Mouse (Mus musculus) neural tube, embryonic 14.5 days (tissue): ENCODE data around the gene Spag7. TPM values are rescaled to one million over a fixed set of nuclear protein-coding genes. Genes with fewer than 3 reads are reported as not detected.

ENCODE experiments used
- ATAC-seq: fragments of 200-750 bp; cut with Nextera tagmentation; 2 replicates; pipeline ENCODE4 v1.8.0; 2017; ENCODE audit warnings: low read depth, mild to moderate bottlenecking, moderate TSS enrichment, moderate library complexity
- H3K27ac ChIP-seq: fragments of 300-500 bp; sonication (generic); 2 replicates; pipeline ENCODE4 v1.5.1; 2014; ENCODE audit warnings: low read depth, mild to moderate bottlenecking, control low read depth, low read length, moderate library complexity, mixed read lengths
- H3K27me3 ChIP-seq: fragments of 300-500 bp; sonication (generic); 2 replicates; pipeline ENCODE4 v1.6.1; 2014; ENCODE audit warnings: low read length; ENCODE audit not compliant: control insufficient read depth, insufficient read depth
- H3K36me3 ChIP-seq: fragments of 300-500 bp; sonication (generic); 2 replicates; pipeline ENCODE4 v1.6.1; 2014; ENCODE audit warnings: low read length, mixed read lengths; ENCODE audit not compliant: control insufficient read depth, insufficient read depth
- H3K4me1 ChIP-seq: fragments of 300-500 bp; sonication (generic); 2 replicates; pipeline ENCODE4 v1.6.1; 2014; ENCODE audit warnings: low read length; ENCODE audit not compliant: control insufficient read depth, insufficient read depth
- H3K4me2 ChIP-seq: fragments of 300-500 bp; sonication (generic); 2 replicates; pipeline ENCODE4 v1.6.1; 2014; ENCODE audit warnings: mild to moderate bottlenecking, low read depth, low read length, control low read depth
- H3K4me3 ChIP-seq: fragments of 300-500 bp; sonication (generic); 2 replicates; pipeline ENCODE4 v1.5.1; 2014; ENCODE audit warnings: low read depth, low read length, control low read depth, mixed read lengths
- H3K9ac ChIP-seq: fragments of 300-500 bp; sonication (generic); replicated peaks from 2 replicates; pipeline ENCODE4 v1.6.1; 2014; ENCODE audit warnings: low read depth, mild to moderate bottlenecking, control low read depth, low read length, mixed read lengths
- H3K9me3 ChIP-seq: fragments of 300-500 bp; sonication (generic); 2 replicates; pipeline ENCODE4 v1.6.1; 2016; ENCODE audit warnings: low read length; ENCODE audit not compliant: control insufficient read depth
- WGBS: fragments of 180-500 bp; shearing (Covaris S2); extraction: QIAGEN DNeasy Blood & Tissue Kit; methylation state at CpG from one replicate; pipeline ENCODE4 v1.1.7; 2014; 5-methylcytosine and 5-hydroxymethylcytosine counted together
- polyA plus RNA-seq: library from polyadenylated mRNA; unstranded; fragments of >200 nt; fragmentation: Nextera tagmentation; extraction: Ambion mirVana; gene quantifications from 2 replicates; pipeline ENCODE4 v1.2.1, GENCODE M21; 2014

Gene Spag7
- polyA plus RNA-seq, 1 experiment from 2014 or later, result 151 TPM

DNA sequence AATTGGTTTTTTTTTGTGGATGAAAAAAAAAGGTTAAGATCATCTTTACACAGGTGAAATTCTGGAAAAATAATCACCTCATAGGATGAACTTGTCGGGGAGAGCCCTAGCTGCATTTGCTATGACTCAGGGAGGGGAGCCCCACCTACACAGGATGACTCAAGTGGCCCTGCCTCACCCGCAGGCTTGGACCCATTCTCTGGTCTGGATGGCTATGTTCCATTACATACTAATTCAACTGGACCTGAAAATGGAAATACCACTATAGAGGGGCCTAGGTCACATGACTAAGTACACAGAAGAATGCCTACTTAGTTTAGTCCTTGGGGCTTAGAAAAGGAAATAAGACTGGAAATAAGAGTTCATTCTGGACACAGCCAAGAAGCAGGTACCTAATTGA, 17.8 kb downstream of the Spag7 start:
- Histone ChIP-seq H3K36me3 (peaks cover 30% of the 10 kb centered on the region), H3K4me3 (no peak overlapping the region), H3K27ac (no peak overlapping the region), H3K9me3 (no peaks in the 10 kb centered on the region), H3K9ac (no peak overlapping the region), H3K4me2 (no peak overlapping the region), H3K4me1 (peaks cover 28% of the 10 kb centered on the region), H3K27me3 (no peaks in the 10 kb centered on the region)
- WGBS, result 85% methylated on average over 2 of the region's 2 CpGs
- ATAC-seq, result no peak

DNA sequence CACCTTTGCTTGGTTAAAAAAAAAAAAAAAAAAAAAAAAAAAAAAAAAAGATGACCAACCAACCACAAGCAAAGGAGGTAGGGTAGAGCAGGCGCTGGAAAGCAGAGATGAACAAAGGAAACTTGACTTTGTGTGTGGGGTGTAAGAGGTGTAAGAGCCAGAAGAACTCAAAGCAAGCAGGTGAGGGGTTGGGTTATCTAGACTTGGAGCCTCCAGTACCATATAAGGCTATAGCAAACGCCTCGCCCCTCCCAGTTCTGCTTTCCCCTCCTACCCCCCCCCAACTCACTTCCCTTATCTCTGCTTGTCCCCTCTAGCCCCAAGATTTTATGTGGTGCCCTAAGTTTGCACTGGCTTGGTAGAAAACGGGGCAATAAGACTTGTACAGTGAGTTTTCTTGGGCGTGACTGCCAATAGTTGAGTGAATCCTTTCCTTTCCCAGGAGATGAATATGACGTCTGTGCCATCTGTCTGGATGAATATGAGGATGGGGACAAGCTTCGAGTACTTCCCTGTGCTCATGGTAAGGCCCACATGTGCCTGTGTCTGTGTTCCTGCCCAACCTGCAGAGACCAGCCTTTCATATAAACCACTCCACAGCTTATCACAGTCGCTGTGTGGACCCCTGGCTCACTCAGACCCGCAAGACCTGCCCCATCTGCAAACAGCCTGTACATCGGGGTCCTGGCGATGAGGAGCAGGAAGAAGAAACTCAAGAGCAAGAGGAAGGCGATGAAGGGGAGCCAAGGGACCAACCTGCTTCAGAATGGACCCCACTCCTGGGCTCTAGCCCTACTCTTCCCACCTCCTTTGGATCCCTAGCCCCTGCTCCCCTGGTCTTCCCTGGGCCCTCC, 18.7 kb downstream of the Spag7 start:
- H3K9me3 ChIP-seq, result no peaks in the 10 kb centered on the region
- peaks cover 28% of the 10 kb centered on the region for H3K4me1 ChIP-seq
- no peak overlapping the region for H3K27ac ChIP-seq
- no peaks in the 10 kb centered on the region for H3K27me3 ChIP-seq
- peaks cover 30% of the 10 kb centered on the region for H3K36me3 ChIP-seq
- H3K9ac ChIP-seq, result no peak overlapping the region
- no peak overlapping the region for H3K4me2 ChIP-seq
- ATAC-seq, result no peak
- no peak overlapping the region for H3K4me3 ChIP-seq
- 81% methylated on average over 12 of the region's 12 CpGs for WGBS

DNA sequence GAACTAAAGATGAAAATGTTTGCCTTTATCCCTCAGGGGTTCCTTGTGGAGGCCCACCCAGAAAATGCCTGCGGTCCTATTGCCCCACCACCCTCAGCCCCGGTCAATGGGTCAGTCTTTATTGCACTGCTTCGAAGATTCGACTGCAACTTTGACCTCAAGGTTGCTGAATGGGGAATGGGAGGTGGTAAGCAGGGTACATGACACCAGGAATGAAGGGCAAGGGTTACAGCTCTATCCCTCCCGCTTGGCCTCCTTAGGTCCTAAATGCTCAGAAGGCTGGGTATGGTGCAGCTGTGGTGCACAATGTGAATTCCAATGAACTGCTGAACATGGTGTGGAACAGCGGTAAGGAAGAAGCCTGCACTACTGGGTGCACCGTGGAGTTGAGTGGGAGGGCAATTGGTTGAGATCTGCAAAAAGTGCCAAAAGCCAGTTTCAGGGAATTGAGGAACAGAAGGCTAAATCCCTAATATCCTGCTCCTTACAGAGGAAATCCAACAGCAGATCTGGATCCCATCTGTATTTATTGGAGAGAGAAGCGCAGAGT, 20.0 kb downstream of the Spag7 start:
- ATAC-seq, result no peak
- no peak overlapping the region for H3K9ac ChIP-seq
- peaks cover 30% of the 10 kb centered on the region for H3K4me1 ChIP-seq
- no peak overlapping the region for H3K27ac ChIP-seq
- H3K27me3 ChIP-seq, result no peaks in the 10 kb centered on the region
- 81% methylated on average over 8 of the region's 8 CpGs for WGBS
- peaks cover 40% of the 10 kb centered on the region for H3K36me3 ChIP-seq
- peak overlapping the region; percentile 100; the same call in 1 of the 2 replicates for H3K4me2 ChIP-seq
- no peak overlapping the region for H3K4me3 ChIP-seq
- H3K9me3 ChIP-seq, result no peaks in the 10 kb centered on the region

DNA sequence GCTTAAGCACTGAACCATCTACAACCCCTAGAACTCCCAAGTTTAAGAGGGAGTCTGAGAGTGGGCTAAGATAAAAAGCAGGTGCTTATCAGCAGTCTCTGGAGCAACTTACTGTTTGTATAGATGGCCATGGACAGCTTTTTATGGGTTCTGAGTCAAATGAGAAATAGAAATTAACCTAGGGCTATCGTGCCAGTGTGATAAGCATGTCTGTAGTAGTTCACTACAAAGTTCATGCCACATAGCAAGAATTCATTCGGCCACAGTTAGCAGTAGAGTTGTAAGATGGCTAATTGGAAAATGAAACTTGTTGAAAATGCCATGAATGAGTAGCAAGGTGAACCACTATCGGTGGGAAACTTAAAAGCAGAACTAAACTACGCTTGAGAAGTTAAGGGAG, 20.7 kb downstream of the Spag7 start:
- 88% methylated on average over 4 of the region's 4 CpGs for WGBS
- H3K9ac ChIP-seq, result peak overlapping the region; percentile 70; the same call in 1 of the 2 replicates
- H3K36me3 ChIP-seq, result peaks cover 42% of the 10 kb centered on the region
- no peaks in the 10 kb centered on the region for H3K27me3 ChIP-seq
- H3K4me2 ChIP-seq, result peak overlapping the region; percentile 100
- no peak overlapping the region for H3K27ac ChIP-seq
- no peak for ATAC-seq
- peak overlapping the region; percentile 77; the same call in 1 of the 2 replicates for H3K4me3 ChIP-seq
- H3K9me3 ChIP-seq, result no peaks in the 10 kb centered on the region
- peaks cover 30% of the 10 kb centered on the region for H3K4me1 ChIP-seq

DNA sequence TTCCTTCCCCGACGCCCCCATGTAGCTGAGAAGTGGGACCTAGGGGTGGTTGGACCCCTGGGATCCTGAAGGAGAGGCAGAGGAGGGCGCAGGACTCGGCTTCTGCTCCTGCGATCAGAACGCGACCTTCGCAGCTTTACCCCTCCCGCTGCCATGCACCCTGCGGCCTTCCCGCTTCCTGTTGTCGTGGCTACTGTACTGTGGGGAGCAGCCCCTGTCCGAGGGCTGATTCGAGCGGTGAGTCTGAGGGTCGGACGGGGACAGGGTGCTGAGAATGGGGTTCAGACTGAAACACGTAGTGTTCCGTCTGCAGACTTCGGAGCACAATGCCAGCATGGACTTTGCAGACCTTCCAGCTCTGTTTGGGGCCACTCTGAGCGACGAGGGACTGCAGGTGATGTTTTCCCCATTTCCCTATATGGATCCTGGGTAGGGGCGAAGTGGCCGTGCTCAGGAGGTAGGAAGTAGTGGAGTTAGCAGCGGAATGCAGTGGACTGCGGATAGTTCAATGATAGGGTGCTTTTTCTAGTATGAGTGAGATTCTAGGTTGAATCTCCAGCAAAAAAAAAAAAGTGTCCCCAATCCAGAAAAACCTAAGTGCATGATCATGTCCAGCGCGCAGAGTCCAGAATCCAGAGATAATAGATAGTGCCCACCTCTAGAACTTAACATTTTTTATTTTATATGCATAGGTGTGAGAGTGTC, 21.3 kb downstream of the Spag7 start:
- H3K36me3 ChIP-seq, result peaks cover 42% of the 10 kb centered on the region
- ATAC-seq, result no peak
- peak overlapping the region; percentile 100 for H3K4me2 ChIP-seq
- no peaks in the 10 kb centered on the region for H3K27me3 ChIP-seq
- WGBS, result 4% methylated on average over 28 of the region's 28 CpGs
- peak overlapping the region; percentile 84 for H3K27ac ChIP-seq
- peak overlapping the region; percentile 77 for H3K4me3 ChIP-seq
- peak overlapping the region; percentile 70 for H3K9ac ChIP-seq
- H3K4me1 ChIP-seq, result peaks cover 26% of the 10 kb centered on the region
- no peaks in the 10 kb centered on the region for H3K9me3 ChIP-seq

DNA sequence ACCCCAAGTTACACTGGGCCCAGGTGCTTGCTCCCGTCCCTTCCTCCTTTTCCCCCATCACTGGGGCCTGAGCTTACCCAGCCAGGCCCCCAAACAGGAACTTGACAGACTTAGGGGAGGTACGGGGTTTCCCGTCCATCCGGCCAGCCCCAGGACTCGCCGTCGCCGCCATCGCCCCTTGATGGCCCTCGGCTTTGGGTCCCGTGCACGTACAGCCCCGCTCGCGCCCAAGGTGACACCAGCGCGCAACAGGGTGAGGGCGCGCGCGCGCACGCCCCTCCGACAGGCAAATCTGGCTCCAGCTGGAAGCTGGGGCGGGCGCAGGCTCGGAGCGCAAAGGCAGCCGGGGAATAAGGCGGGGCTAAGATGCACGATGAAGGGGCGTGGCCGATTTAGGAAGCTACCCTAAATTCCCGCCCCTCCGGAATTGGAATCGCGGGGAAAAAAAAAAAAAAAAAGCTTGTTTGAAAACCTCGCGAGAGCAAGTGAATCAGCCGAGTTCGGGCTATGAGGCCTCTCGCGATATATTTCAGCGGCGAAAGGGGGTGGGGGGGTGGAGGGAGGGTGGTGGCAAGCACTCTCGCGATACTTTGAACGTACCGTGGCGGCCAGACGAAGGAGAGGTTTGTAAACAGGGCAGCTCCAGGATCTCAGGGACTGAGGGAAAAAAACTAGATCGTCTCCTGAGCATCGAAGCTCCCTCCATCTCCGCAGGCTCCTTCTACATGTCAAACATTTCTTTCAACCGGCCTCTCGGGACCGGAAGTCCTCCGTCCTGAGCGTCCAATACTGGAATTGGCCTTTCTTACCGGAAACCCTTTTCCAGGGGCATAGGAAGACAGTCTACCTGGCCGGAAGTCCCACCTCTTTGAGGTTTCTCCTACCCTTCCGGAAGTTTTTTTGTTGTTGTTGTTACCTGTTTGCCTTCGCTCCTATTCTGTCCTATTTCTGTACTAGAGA, 22.2 kb downstream of the Spag7 start, which contains the start of the genes Rnf167 and Slc25a11:
Gene Rnf167, plus strand, starts transcription at position 545 of the 960 bp plus-strand sequence.
Gene Slc25a11, minus strand, starts transcription at position 789 of the 960 bp plus-strand sequence.
- Histone ChIP-seq H3K4me1 (peaks cover 21% of the 10 kb centered on the region), H3K4me3 (peak within 1 kb of the TSS; percentile 77), H3K4me2 (peak within 1 kb of the TSS; percentile 100), H3K9ac (peak within 1 kb of the TSS; percentile 88), H3K27me3 (no peaks in the 10 kb centered on the region), H3K36me3 (peaks cover 42% of the 10 kb centered on the region), H3K9me3 (no peaks in the 10 kb centered on the region), H3K27ac (peak within 1 kb of the TSS; percentile 84)
- peak; percentile 91 for ATAC-seq
- WGBS, result under 1% methylated on average over 63 of the region's 63 CpGs

DNA sequence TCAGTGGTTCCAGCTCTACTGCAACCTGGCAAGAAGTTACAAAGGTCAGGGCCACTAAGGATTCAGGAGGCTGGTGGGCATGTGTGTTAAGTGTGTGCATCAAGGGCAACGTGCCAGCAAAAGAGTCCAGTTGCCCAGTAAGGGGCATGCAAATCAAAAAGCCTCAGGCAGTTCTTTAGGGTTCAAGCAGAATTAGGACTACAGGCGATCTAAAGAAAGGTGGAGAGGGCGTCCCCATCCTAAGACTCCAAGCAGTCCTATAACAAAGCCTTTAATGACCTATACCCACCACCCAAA, 23.0 kb downstream of the Spag7 start:
- ATAC-seq, result peak; percentile 3; the same call in 1 of the 2 replicates

DNA sequence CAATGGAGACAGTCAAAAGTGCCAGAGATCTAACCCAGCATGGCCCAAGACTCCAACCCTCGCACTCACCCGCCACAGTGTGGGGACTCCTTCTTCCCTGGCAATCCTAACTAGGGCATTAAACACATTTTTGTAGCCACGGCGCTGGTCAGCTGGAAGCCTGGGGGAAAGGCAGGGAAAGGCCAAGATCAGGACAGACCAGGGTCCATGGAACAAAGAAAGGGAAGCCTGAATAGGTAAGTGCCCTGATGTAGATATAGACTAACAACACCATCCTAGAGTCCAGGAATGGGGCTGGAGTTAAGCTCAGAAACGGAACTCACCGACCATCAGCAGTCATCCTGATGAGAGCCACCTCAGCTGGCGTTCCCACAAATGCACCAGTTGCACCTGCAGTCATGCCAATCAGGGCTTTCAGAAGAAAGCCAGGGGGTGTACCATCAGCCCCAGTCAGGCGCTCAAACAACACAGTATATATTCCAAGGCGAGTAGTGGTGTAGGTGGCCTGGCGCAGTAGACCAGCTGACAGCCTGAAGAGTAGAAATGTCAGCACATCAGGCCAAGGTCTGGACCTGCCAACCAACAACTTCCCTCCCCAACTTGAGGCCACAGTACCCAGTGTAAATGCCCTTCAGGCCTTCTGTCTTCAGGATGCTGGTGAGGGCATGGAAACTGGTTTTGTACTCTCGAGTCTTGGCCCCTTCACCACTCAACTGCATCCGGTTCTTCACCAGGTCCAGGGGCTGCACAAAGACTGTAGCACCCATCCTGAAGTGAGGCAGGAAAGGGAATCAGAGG, 23.6 kb downstream of the Spag7 start:
- WGBS, result 96% methylated on average over 12 of the region's 12 CpGs
- peak overlapping the region; percentile 77 for H3K4me3 ChIP-seq
- peak overlapping the region; percentile 88; the same call in 1 of the 2 replicates for H3K9ac ChIP-seq
- peak overlapping the region; percentile 68 for H3K4me2 ChIP-seq
- no peaks in the 10 kb centered on the region for H3K9me3 ChIP-seq
- no peaks in the 10 kb centered on the region for H3K27me3 ChIP-seq
- H3K4me1 ChIP-seq, result peaks cover 21% of the 10 kb centered on the region
- ATAC-seq, result no peak
- peaks cover 32% of the 10 kb centered on the region for H3K36me3 ChIP-seq
- H3K27ac ChIP-seq, result no peak overlapping the region

More for the DNA sequence above, 23.0 kb downstream of the Spag7 start:
- peak overlapping the region; percentile 88 for H3K9ac ChIP-seq
- H3K27me3 ChIP-seq, result no peaks in the 10 kb centered on the region
- H3K4me2 ChIP-seq, result peak overlapping the region; percentile 68
- no peaks in the 10 kb centered on the region for H3K9me3 ChIP-seq
- peaks cover 37% of the 10 kb centered on the region for H3K36me3 ChIP-seq
- peak overlapping the region; percentile 84 for H3K27ac ChIP-seq
- WGBS, result 12% methylated on average over 3 of the region's 3 CpGs
- H3K4me3 ChIP-seq, result peak overlapping the region; percentile 77
- peaks cover 21% of the 10 kb centered on the region for H3K4me1 ChIP-seq
